Mouse (Mus musculus) erythroblast, embryonic 14.5 days (primary cell): ENCODE measurements around the gene Hip1r.

ENCODE experiments used
- GATA1 ChIP-seq: IDR thresholded peaks from 2 replicates; pipeline ENCODE4 v1.6.1; 2012; ENCODE audit warnings: low read length, inconsistent platforms, mixed read lengths
- TAL1 ChIP-seq: IDR thresholded peaks from 3 replicates; pipeline ENCODE4 v1.6.1; 2012; ENCODE audit warnings: low read length, inconsistent platforms, mixed read lengths

GRCm38 (mm10) chr5:124021701-124022100, 48.3 kb downstream of the Hip1r start:
- TF ChIP-seq GATA1 (no peak), TAL1 (no peak)
